Mouse (Mus musculus) liver, adult 2 months (tissue): ENCODE data around the gene Psme2. TPM values are rescaled to one million over a fixed set of nuclear protein-coding genes. Genes with fewer than 3 reads are reported as not detected.
A peak's percentile ranks its signal among the peaks of the same experiment; 100 is the strongest.

Experiments used
- DNase-seq: peaks from one replicate; pipeline ENCODE4 v3.0.0-alpha.2; 2011; ENCODE audit warnings: low read depth, low spot score; ENCODE audit errors: extremely low read depth
- H3K27ac ChIP-seq: fragments of 200-500 bp; replicated peaks from 2 replicates; pipeline ENCODE4 v1.5.1; 2012; ENCODE audit warnings: low read depth, mild to moderate bottlenecking, control low read depth, inconsistent platforms, low read length; ENCODE audit not compliant: insufficient read depth
- H3K27me3 ChIP-seq: fragments of 200-500 bp; 2 replicates; pipeline ENCODE4 v1.6.1; 2012; ENCODE audit warnings: mild to moderate bottlenecking, moderate library complexity, low read length, inconsistent platforms; ENCODE audit not compliant: control insufficient read depth, insufficient read depth
- H3K36me3 ChIP-seq: fragments of 200-500 bp; 2 replicates; pipeline ENCODE4 v1.6.1; 2012; ENCODE audit warnings: low read length, inconsistent platforms; ENCODE audit not compliant: control insufficient read depth, insufficient read depth
- H3K4me1 ChIP-seq: fragments of 200-500 bp; 2 replicates; pipeline ENCODE4 v1.6.1; 2011; ENCODE audit warnings: low read length; ENCODE audit not compliant: control insufficient read depth, insufficient read depth
- H3K4me3 ChIP-seq: fragments of 200-500 bp; 2 replicates; pipeline ENCODE4 v1.5.1; 2011; ENCODE audit warnings: low read depth, mild to moderate bottlenecking, control low read depth, low read length, moderate library complexity; ENCODE audit not compliant: insufficient read depth
- H3K79me2 ChIP-seq: fragments of 200-500 bp; 2 replicates; pipeline ENCODE4 v1.6.1; 2012; ENCODE audit warnings: inconsistent platforms, mild to moderate bottlenecking, low read length, moderate library complexity; ENCODE audit not compliant: control insufficient read depth, insufficient read depth
- H3K9ac ChIP-seq: fragments of 200-500 bp; 2 replicates; pipeline ENCODE4 v1.6.1; 2012; ENCODE audit warnings: low read depth, mild to moderate bottlenecking, control low read depth, inconsistent platforms, low read length
- CTCF ChIP-seq: fragments of 200-500 bp; IDR thresholded peaks from 2 replicates; pipeline ENCODE4 v1.5.1; 2011; ENCODE audit warnings: low read depth, low read length, control low read depth
- POLR2A ChIP-seq: fragments of 200-500 bp; IDR thresholded peaks from 2 replicates; pipeline ENCODE4 v1.6.1; 2011; ENCODE audit warnings: low read length, control low read depth; ENCODE audit not compliant: insufficient read depth; ENCODE audit errors: extremely low read depth
- WGBS: fragments of 180-500 bp; shearing (Covaris S2); methylation state at CpG from one replicate; pipeline ENCODE4 v1.1.7; 2018; 5-methylcytosine and 5-hydroxymethylcytosine counted together
- polyA plus RNA-seq: library from polyadenylated mRNA; depleted of rRNA; stranded (reverse); fragments of >200 nt; gene quantifications from 2 replicates; pipeline ENCODE4 v1.2.3, GENCODE M21; 2012
- total RNA-seq: library from RNA; depleted of rRNA; stranded (reverse); fragments of >200 nt; gene quantifications from 2 replicates; pipeline ENCODE4 v1.2.3, GENCODE M21; 2014

The Psme2 gene
- total and polyA plus RNA-seq, 2 experiments = 55.9 to 142 TPM

DNA sequence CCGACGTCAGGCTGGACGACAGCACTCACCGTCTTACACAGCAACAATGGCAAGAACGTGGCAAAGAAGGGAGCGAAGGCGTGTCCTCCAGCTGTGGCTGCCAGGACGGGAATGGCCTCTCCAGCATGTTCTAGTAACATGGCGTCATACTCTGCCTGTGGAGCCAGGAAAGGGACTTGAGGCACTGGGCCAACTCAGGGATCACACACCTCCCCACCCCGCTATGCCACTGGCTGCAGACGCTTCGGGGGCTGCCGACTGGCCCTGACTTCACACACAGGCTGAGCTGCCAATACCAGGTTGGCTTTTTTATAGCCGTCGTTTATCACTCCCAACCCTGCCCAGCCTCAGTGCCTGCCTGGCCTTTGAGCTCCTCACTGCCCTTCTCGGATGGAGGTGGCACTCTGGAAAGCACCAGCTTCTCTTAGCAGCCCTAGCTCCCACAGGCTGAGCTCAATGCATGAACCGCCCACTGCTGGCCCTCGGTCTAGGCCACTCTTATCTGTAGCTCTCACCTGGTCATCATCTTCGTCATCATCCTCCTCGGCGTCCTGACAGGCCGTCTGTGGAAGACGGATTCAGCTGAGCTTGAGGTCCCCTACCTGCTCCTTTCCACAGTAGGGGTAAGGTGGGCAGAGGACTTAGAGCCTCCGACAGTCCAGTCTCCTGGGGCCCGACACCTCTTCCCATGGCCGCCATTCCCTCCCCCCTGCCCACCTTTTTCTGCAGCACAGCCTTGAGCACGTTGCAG lies 37.3 kb upstream of the Psme2 start:
- Histone ChIP-seq H3K4me3 (no peak overlapping the region), H3K79me2 (no peaks in the 10 kb centered on the region), H3K36me3 (peaks cover 5% of the 10 kb centered on the region; the same call in 1 of the 2 replicates), H3K4me1 (no peaks in the 10 kb centered on the region), H3K27me3 (no peaks in the 10 kb centered on the region), H3K9ac (no peak overlapping the region), H3K27ac (no peak overlapping the region)
- TF ChIP-seq CTCF (no peak), POLR2A (no peak)
- DNase-seq = no peak
- WGBS = 94% methylated on average over 27 of the region's 27 CpGs

GRCm38 (mm10) chr14:55618486-55619195 lies 27.7 kb upstream of the Psme2 start:
- Histone ChIP-seq H3K4me1 (peaks cover 3% of the 10 kb centered on the region; the same call in 1 of the 2 replicates), H3K9ac (no peak overlapping the region), H3K27ac (no peak overlapping the region), H3K4me3 (peak overlapping the region; percentile 5; the same call in 1 of the 2 replicates), H3K36me3 (no peaks in the 10 kb centered on the region), H3K27me3 (no peaks in the 10 kb centered on the region), H3K79me2 (no peaks in the 10 kb centered on the region)
- TF ChIP-seq CTCF (0 out of 2 replicates have a peak, but pooled peaks have one; percentile 0), POLR2A (no peak)
- no peak for DNase-seq
- WGBS = 36% methylated on average over 22 of the region's 22 CpGs

- Histone ChIP-seq H3K36me3 (no peaks in the 10 kb centered on the region), H3K79me2 (no peaks in the 10 kb centered on the region), H3K9ac (no peak within 1 kb of the TSS), H3K4me3 (peak within 1 kb of the TSS; percentile 5; the same call in 1 of the 2 replicates), H3K27me3 (no peaks in the 10 kb centered on the region), H3K4me1 (peaks cover 3% of the 10 kb centered on the region; the same call in 1 of the 2 replicates), H3K27ac (no peak within 1 kb of the TSS)
- peak; percentile 71 for DNase-seq
- TF ChIP-seq POLR2A (no peak), CTCF (0 out of 2 replicates have a peak, but pooled peaks have one; percentile 4)
- WGBS = 21% methylated on average over 21 of the region's 21 CpGs
These were observed 26.9 kb upstream of the Psme2 start, which contains the start of gene Rec8 for GRCm38 (mm10) chr14:55617822-55618221. Gene Rec8 (plus strand): TSS chr14:55618037.

DNA sequence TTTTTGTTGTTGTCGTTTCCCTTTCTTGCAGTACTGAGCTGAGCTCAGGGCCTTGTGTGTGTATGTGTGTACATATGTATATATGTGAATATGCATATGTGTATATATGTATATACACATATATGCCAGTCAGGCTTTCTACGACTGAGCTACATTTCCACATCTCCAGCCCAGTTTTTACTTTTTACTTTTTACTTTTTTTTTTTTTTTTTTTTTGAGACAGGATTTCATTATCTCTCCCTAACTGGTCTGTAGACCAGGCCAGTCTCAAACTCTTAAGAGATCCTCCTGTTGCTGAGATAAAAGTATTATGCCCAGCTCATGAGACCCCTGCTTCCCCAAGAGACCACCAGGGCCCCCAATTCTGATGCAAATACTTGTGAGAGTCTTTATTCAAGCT lies 25.9 kb upstream of the Psme2 start:
- Histone ChIP-seq H3K36me3 (no peaks in the 10 kb centered on the region), H3K27ac (no peak overlapping the region), H3K79me2 (no peaks in the 10 kb centered on the region), H3K9ac (no peak overlapping the region), H3K4me1 (peaks cover 3% of the 10 kb centered on the region; the same call in 1 of the 2 replicates), H3K27me3 (no peaks in the 10 kb centered on the region), H3K4me3 (no peak overlapping the region)
- DNase-seq = no peak
- 78% methylated on average over 2 of the region's 2 CpGs for WGBS
- TF ChIP-seq CTCF (no peak), POLR2A (no peak)

- peaks cover 3% of the 10 kb centered on the region; the same call in 1 of the 2 replicates for H3K4me1 ChIP-seq
- WGBS = 21% methylated on average over 2 of the region's 2 CpGs
These were observed 25.0 kb upstream of the Psme2 start for GRCm38 (mm10) chr14:55615876-55616275.

More at GRCm38 (mm10) chr14:55615876-55616275, 25.0 kb upstream of the Psme2 start:
- Histone ChIP-seq H3K79me2 (no peaks in the 10 kb centered on the region), H3K4me3 (no peak overlapping the region), H3K9ac (no peak overlapping the region), H3K36me3 (no peaks in the 10 kb centered on the region), H3K27ac (no peak overlapping the region; the same call in 1 of the 2 replicates), H3K27me3 (no peaks in the 10 kb centered on the region)
- DNase-seq = peak; percentile 81
- TF ChIP-seq POLR2A = no peak
- TF ChIP-seq CTCF = no peak
